Mouse (Mus musculus) kidney, embryonic 14.5 days (tissue): ENCODE results near the gene Moxd2. TPM values are rescaled to one million over a fixed set of nuclear protein-coding genes. Genes with fewer than 3 reads are reported as not detected.

ENCODE experiments used
- polyA plus RNA-seq: library from polyadenylated mRNA; unstranded; fragments of >200 nt; fragmentation: Nextera tagmentation; extraction: Ambion mirVana; gene quantifications from 2 replicates; pipeline ENCODE4 v1.2.1, GENCODE M21; 2014

Gene Moxd2
- polyA plus RNA-seq, 1 experiment from 2014 or later, result not detected

Other genes with a start within 250 kb of the Moxd2 start
- not detected in 2 replicates for gene Prss58, start 12.9 kb upstream of the Moxd2 start, polyA plus RNA-seq
- gene 1700074P13Rik, start 53.1 kb upstream of the Moxd2 start, polyA plus RNA-seq, result not detected in 2 replicates
- gene Gm4744, start 64.4 kb upstream of the Moxd2 start, polyA plus RNA-seq, result not detected in 2 replicates
- gene 1810009J06Rik, start 77.3 kb upstream of the Moxd2 start, polyA plus RNA-seq, result not detected in 2 replicates
- gene Gm2663, start 112.0 kb upstream of the Moxd2 start, polyA plus RNA-seq, result not detected in 2 replicates
- gene 2210010C04Rik, start 148.0 kb upstream of the Moxd2 start, polyA plus RNA-seq, result not detected in 2 replicates